ENCODE assay signal across 13 mouse cellular contexts in genomic region chr6:65864919-65865318, GRCm38 (mm10).
A peak's percentile ranks its signal among the peaks of the same experiment; 100 is the strongest.
DNase-seq lines count a peak whose midpoint lies in the region; TF ChIP-seq lines count a peak whose summit lies in the region.
"Had no signal": no experiment of that assay in that cellular context is flagged by ENCODE, and none has a peak within 500 bp of the region (broad histone marks: within the 10 kb centered on the region; RNA-seq: fewer than 3 reads in every experiment).

No protein-coding gene starts in this region.

- peak; percentile 33 for DNase-seq in embryo, embryonic 10.5 days (ENCODE audit: low spot score)
- DNase-seq in embryo, embryonic 9.5 days (ENCODE audit: extremely low spot score) = no peak
- DNase-seq in layer of hippocampus, adult 2 months (ENCODE audit: low spot score in 2 of 2) = no peak
- DNase-seq in layer of hippocampus, adult 11-12 months (ENCODE audit: low spot score) = no peak
- DNase-seq in 3T3-L1 (ENCODE audit: low read depth, low spot score) = peak; percentile 34
- peak; percentile 33 for DNase-seq in induced T-regulatory cell, adult 2 months (ENCODE audit: low read depth)
- no peak for DNase-seq in adrenal gland, postnatal 10 days
- DNase-seq in layer of hippocampus, adult 18-20 months (ENCODE audit: low spot score in 2 of 2) = no peak
- DNase-seq: adrenal gland, postnatal 14 days; B cell, adult 2 months; heart, adult 18-20 months; spleen, adult 18-20 months had no signal

- H3K27ac ChIP-seq in layer of hippocampus, adult 2 months = peak overlapping the region; percentile 68; the same call in 1 of the 2 replicates

- H3K4me3 ChIP-seq in layer of hippocampus, adult 2 months = no peak overlapping the region
- H3K4me3 ChIP-seq: megakaryocyte, embryonic 14.5 days had no signal

- peak; percentile 70 for TF ChIP-seq CTCF in layer of hippocampus, adult 2 months (conservative IDR thresholded peaks at IDR 0.05)

Comparison
In these comparisons a context has a peak if more than half of its experiments do, and no peak if none do; other contexts are left out.
1. DNase-seq: peak in embryo, embryonic 10.5 days (single experiment), 3T3-L1 (single experiment) and induced T-regulatory cell, adult 2 months (single experiment); none in embryo, embryonic 9.5 days (single experiment), layer of hippocampus, adult 2 months (0 of 2), layer of hippocampus, adult 11-12 months (single experiment), adrenal gland, postnatal 10 days (single experiment) and layer of hippocampus, adult 18-20 months (0 of 2).